Mouse (Mus musculus): ENCODE measurements at regions not wholly inside any gene's neighbourhood (a gene's known extent, or its start where the extent isn't known, plus 50 kb on each side); places are given as distances from the start of the nearest gene placed in this dataset.

- 12% methylated on average over 3 of the region's 3 CpGs for WGBS
- Histone ChIP-seq H3K4me1 (ENCODE audit: control insufficient read depth, insufficient read depth, low read length) (no peaks in the 10 kb centered on the region), H3K27ac (ENCODE audit: control insufficient read depth, insufficient read depth, low read depth, low read length, poor library complexity) (no peak overlapping the region), H3K4me3 (replicated peaks; ENCODE audit: control insufficient read depth, low read depth, low read length) (no peak overlapping the region)
- TF ChIP-seq CTCF (IDR thresholded peaks at IDR 0.05; ENCODE audit: control insufficient read depth, insufficient read depth, low read length) (no peak), POLR2A (IDR thresholded peaks at IDR 0.05; ENCODE audit: borderline replicate concordance, control insufficient read depth, low read depth, low read length) (no peak)
Observed at GRCm38 (mm10) chr4:131489056-131489455, 349.0 kb downstream of the Ptpru start.

GRCm38 (mm10) chr4:131491960-131492359 lies 346.1 kb downstream of the Ptpru start:
- WGBS = 62% methylated on average over 4 of the region's 4 CpGs
- H3K4me3 ChIP-seq (replicated peaks; ENCODE audit: control insufficient read depth, low read depth, low read length) = no peak overlapping the region
- TF ChIP-seq POLR2A (IDR thresholded peaks at IDR 0.05; ENCODE audit: borderline replicate concordance, control insufficient read depth, low read depth, low read length) (no peak), CTCF (IDR thresholded peaks at IDR 0.05; ENCODE audit: control insufficient read depth, insufficient read depth, low read length) (no peak)
- H3K27ac ChIP-seq (ENCODE audit: control insufficient read depth, insufficient read depth, low read depth, low read length, poor library complexity) = no peak overlapping the region
- no peaks in the 10 kb centered on the region for H3K4me1 ChIP-seq (ENCODE audit: control insufficient read depth, insufficient read depth, low read length)

DNA sequence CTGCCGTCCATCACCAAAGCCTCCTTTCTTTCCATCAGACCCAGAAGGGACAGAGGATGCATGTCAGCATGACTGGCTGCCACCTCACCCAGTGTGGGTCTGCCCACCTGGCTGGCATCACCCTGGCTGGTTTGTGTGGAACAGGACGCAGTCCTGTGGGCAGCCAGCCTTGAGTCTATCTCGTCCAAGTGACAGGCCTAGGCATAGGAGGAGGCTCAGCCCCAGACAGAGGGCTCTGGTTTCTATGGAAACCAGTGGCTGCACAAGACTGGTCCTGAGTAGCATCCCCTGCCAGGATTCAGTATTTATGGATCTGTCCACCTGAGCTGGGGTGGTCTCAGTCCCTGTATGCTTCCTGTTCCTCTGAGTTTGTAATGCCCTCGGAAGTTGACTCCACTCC lies 344.4 kb downstream of the Ptpru start:
- no peak for TF ChIP-seq CTCF (IDR thresholded peaks at IDR 0.05; ENCODE audit: control insufficient read depth, insufficient read depth, low read length)
- no peak for TF ChIP-seq POLR2A (IDR thresholded peaks at IDR 0.05; ENCODE audit: borderline replicate concordance, control insufficient read depth, low read depth, low read length)
- Histone ChIP-seq H3K4me3 (replicated peaks; ENCODE audit: control insufficient read depth, low read depth, low read length) (no peak overlapping the region), H3K27ac (ENCODE audit: control insufficient read depth, insufficient read depth, low read depth, low read length, poor library complexity) (no peak overlapping the region), H3K4me1 (ENCODE audit: control insufficient read depth, insufficient read depth, low read length) (no peaks in the 10 kb centered on the region)
- 48% methylated on average over 4 of the region's 4 CpGs for WGBS

DNA sequence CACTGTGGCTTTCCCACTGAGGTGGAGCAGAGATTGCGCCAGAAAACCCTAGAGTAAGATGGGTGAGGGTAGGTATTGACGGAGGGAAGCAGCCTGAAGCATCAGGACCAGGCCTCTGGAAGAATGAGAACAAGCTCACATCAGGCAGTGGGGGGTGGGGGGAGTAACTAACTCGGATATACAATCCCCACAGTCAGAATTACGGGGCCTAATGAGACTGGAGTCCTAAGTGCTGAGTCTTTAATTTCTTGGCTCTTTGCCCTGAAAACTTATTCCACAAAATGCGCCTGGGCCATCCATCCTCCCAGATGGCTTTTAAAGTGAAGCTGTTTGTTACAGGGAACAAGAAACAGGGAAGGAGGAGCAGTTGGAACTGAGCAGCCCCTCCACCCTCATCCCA lies 341.2 kb downstream of the Ptpru start:
- H3K4me3 ChIP-seq (replicated peaks; ENCODE audit: control insufficient read depth, low read depth, low read length) = no peak overlapping the region
- no peak for TF ChIP-seq POLR2A (IDR thresholded peaks at IDR 0.05; ENCODE audit: borderline replicate concordance, control insufficient read depth, low read depth, low read length)
- TF ChIP-seq CTCF (IDR thresholded peaks at IDR 0.05; ENCODE audit: control insufficient read depth, insufficient read depth, low read length) = no peak
- no peak overlapping the region for H3K27ac ChIP-seq (ENCODE audit: control insufficient read depth, insufficient read depth, low read depth, low read length, poor library complexity)
- no peaks in the 10 kb centered on the region for H3K4me1 ChIP-seq (ENCODE audit: control insufficient read depth, insufficient read depth, low read length)
- WGBS = 62% methylated on average over 5 of the region's 5 CpGs

DNA sequence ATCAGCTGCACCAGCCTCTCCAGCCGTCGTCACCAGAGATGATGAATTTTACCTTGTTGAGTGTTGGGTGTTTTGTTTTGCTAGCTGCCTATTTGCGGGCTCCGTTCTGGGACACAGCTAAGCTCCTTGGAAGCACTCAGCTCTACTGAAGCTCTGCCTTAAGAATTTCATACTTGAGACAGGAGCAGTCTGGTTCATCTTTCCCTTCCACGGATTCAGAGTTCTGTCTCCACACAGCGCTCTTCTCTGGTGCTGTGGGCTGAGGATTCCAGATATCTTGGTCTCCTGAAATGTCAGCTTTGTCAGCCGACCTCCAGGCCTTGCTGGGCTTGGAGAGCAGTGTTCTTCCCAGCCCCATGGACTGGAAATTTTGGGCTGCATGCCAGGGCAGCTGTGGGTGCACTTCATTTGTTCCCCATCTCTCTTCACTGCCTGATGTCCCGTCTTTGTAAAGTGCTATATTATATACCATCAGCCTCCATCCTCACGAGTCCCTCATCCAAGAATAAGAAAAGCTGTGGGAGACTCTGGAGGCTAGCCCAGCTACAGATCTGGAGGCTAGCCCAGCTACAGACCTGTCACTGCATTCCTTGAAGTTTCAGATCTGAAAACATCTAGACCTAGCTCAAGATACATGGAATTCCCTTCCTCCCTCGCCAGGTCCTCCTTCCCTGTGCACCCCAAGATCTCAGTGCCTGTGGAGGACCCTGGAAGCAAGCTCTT lies 337.0 kb downstream of the Ptpru start:
- Histone ChIP-seq H3K4me3 (replicated peaks; ENCODE audit: control insufficient read depth, low read depth, low read length) (no peak overlapping the region), H3K4me1 (ENCODE audit: control insufficient read depth, insufficient read depth, low read length) (no peaks in the 10 kb centered on the region), H3K27ac (ENCODE audit: control insufficient read depth, insufficient read depth, low read depth, low read length, poor library complexity) (no peak overlapping the region)
- WGBS = 75% methylated on average over 10 of the region's 10 CpGs
- TF ChIP-seq CTCF (IDR thresholded peaks at IDR 0.05; ENCODE audit: control insufficient read depth, insufficient read depth, low read length) (no peak), POLR2A (IDR thresholded peaks at IDR 0.05; ENCODE audit: borderline replicate concordance, control insufficient read depth, low read depth, low read length) (no peak)

DNA sequence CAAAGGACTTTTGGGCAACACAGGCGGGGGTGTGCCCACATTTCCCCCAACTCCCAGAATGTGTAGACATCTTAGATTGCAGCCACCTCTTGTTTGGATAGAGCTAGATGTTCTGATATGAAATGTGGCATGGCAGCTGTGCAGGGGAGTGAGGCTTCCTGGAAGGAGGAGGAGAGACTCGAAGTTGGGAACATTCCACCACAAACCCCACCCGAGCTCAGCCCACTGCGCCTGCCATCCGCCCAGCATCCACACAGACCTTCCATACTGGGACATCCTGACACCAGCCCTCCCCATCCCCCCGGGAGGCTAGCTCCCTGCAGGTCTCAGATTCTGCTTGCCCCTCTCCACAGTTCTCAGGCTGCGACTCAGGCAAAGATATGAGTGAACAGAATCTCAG lies 329.9 kb downstream of the Ptpru start:
- WGBS = 61% methylated on average over 7 of the region's 7 CpGs
- H3K27ac ChIP-seq (ENCODE audit: control insufficient read depth, insufficient read depth, low read depth, low read length, poor library complexity) = no peak overlapping the region
- no peaks in the 10 kb centered on the region for H3K4me1 ChIP-seq (ENCODE audit: control insufficient read depth, insufficient read depth, low read length)
- TF ChIP-seq POLR2A (IDR thresholded peaks at IDR 0.05; ENCODE audit: borderline replicate concordance, control insufficient read depth, low read depth, low read length) (no peak), CTCF (IDR thresholded peaks at IDR 0.05; ENCODE audit: control insufficient read depth, insufficient read depth, low read length) (no peak)
- no peak overlapping the region for H3K4me3 ChIP-seq (replicated peaks; ENCODE audit: control insufficient read depth, low read depth, low read length)

DNA sequence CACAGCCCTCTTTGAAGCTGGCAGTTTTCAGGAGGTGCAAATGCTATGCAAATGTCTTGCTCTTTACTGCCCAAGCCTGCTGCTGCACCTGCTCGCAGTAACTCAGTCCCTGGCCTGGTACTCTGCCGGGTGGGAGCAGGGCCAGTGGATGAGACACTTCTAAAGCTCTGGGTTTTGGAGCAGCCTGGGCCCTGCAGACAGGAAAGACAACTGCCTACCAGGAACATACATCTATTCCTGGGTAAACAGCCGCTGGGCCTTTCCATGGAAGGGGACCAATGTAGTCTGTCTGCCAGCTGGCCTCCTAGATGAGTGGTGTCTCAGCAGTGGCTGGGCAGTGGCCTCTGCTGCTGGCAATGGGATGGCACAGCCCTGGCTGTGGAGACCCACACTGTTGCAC lies 326.5 kb downstream of the Ptpru start:
- H3K27ac ChIP-seq (ENCODE audit: control insufficient read depth, insufficient read depth, low read depth, low read length, poor library complexity) = no peak overlapping the region
- TF ChIP-seq CTCF (IDR thresholded peaks at IDR 0.05; ENCODE audit: control insufficient read depth, insufficient read depth, low read length) = no peak
- TF ChIP-seq POLR2A (IDR thresholded peaks at IDR 0.05; ENCODE audit: borderline replicate concordance, control insufficient read depth, low read depth, low read length) = no peak
- H3K4me3 ChIP-seq (replicated peaks; ENCODE audit: control insufficient read depth, low read depth, low read length) = no peak overlapping the region
- no peaks in the 10 kb centered on the region for H3K4me1 ChIP-seq (ENCODE audit: control insufficient read depth, insufficient read depth, low read length)
- 62% methylated on average over 3 of the region's 3 CpGs for WGBS

GRCm38 (mm10) chr4:131512768-131513167 lies 325.3 kb downstream of the Ptpru start:
- Histone ChIP-seq H3K4me3 (replicated peaks; ENCODE audit: control insufficient read depth, low read depth, low read length) (no peak overlapping the region), H3K4me1 (ENCODE audit: control insufficient read depth, insufficient read depth, low read length) (no peaks in the 10 kb centered on the region), H3K27ac (ENCODE audit: control insufficient read depth, insufficient read depth, low read depth, low read length, poor library complexity) (no peak overlapping the region)
- TF ChIP-seq POLR2A (IDR thresholded peaks at IDR 0.05; ENCODE audit: borderline replicate concordance, control insufficient read depth, low read depth, low read length) = no peak
- no peak for TF ChIP-seq CTCF (IDR thresholded peaks at IDR 0.05; ENCODE audit: control insufficient read depth, insufficient read depth, low read length)
- 69% methylated on average over 7 of the region's 7 CpGs for WGBS

Data from bone marrow, adult 2 months (tissue).